Mouse (Mus musculus) hindbrain, embryonic 15.5 days (tissue): Measurements from ENCODE around the gene Tgtp1. TPM values are rescaled to one million over a fixed set of nuclear protein-coding genes. Genes with fewer than 3 reads are reported as not detected.
"Not testable (repeated sequence)": the region's sequence is repeated elsewhere in the genome, so short reads cannot be mapped to it uniquely, and the experiment has no call there.

Experiments used
- ATAC-seq: fragments of 200-750 bp; cut with Nextera tagmentation; 2 replicates; pipeline ENCODE4 v1.8.0; 2017; ENCODE audit warnings: low read depth, moderate number of reproducible peaks, moderate TSS enrichment; ENCODE audit not compliant: low FRiP score
- H3K27ac ChIP-seq: fragments of 300-500 bp; sonication (generic); replicated peaks from 2 replicates; pipeline ENCODE4 v1.5.1; 2015; ENCODE audit warnings: mild to moderate bottlenecking, inconsistent platforms
- H3K27me3 ChIP-seq: fragments of 300-500 bp; sonication (generic); 2 replicates; pipeline ENCODE4 v1.6.1; 2015; ENCODE audit warnings: control low read depth, inconsistent platforms
- H3K36me3 ChIP-seq: fragments of 300-500 bp; sonication (generic); 2 replicates; pipeline ENCODE4 v1.6.1; 2015; ENCODE audit warnings: control low read depth, inconsistent platforms
- H3K4me1 ChIP-seq: fragments of 300-500 bp; sonication (generic); replicated peaks from 2 replicates; pipeline ENCODE4 v1.6.1; 2015; ENCODE audit warnings: control low read depth, inconsistent platforms
- H3K4me2 ChIP-seq: fragments of 300-500 bp; sonication (generic); 2 replicates; pipeline ENCODE4 v1.6.1; 2015; ENCODE audit warnings: moderate library complexity, mild to moderate bottlenecking, inconsistent platforms
- H3K4me3 ChIP-seq: fragments of 300-500 bp; sonication (generic); 2 replicates; pipeline ENCODE4 v1.5.1; 2015; ENCODE audit warnings: mild to moderate bottlenecking, inconsistent platforms
- H3K9ac ChIP-seq: fragments of 300-500 bp; sonication (generic); 2 replicates; pipeline ENCODE4 v1.6.1; 2015; ENCODE audit warnings: inconsistent platforms
- H3K9me3 ChIP-seq: fragments of 300-500 bp; sonication (generic); 2 replicates; pipeline ENCODE4 v1.6.1; 2016; ENCODE audit warnings: control low read depth, inconsistent platforms
- WGBS: fragments of 180-500 bp; shearing (Covaris S2); methylation state at CpG from one replicate; pipeline ENCODE4 v1.1.7; 2015; 5-methylcytosine and 5-hydroxymethylcytosine counted together
- polyA plus RNA-seq: library from polyadenylated mRNA; unstranded; fragments of >200 nt; fragmentation: Nextera tagmentation; extraction: Ambion mirVana; gene quantifications from 2 replicates; pipeline ENCODE4 v1.2.1, GENCODE M21; 2015

The Tgtp1 gene
- 0.24 TPM in 1 of 2 replicates, not detected in the other for polyA plus RNA-seq

DNA sequence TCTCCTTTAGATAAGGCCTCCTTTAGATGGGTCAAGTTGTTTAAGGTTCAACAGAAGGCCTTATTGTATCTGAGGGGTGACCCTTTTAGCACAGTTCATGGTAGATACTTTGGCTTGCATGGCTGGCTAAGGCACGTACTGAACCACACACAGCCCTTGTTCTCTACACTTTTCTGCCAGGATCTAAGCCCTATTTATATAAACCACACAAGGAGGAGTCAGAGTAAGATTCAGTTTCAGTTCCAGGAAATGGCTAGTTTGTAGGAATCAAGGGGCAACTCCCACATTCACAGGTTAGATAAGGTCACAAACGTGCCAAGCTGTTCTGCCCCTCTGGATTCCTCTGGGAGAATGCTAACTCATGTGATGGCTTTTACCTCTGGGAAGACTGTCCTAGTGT, at the start of gene Tgtp1:
Tgtp1 (minus strand) TSS at position 155 of the 400 bp plus-strand sequence.
- H3K9ac ChIP-seq, H3K36me3 ChIP-seq, H3K4me1 ChIP-seq, H3K4me2 ChIP-seq, H3K9me3 ChIP-seq, H3K27me3 ChIP-seq, H3K27ac ChIP-seq, H3K4me3 ChIP-seq, ATAC-seq: not testable (repeated sequence)
- WGBS, result 67% methylated on average over 2 of the region's 2 CpGs

GRCm38 (mm10) chr11:49012074-49012473, 18.1 kb upstream of the Tgtp1 start:
- not testable (repeated sequence) for H3K9ac ChIP-seq, H3K27me3 ChIP-seq, H3K27ac ChIP-seq, H3K36me3 ChIP-seq, ATAC-seq, H3K4me1 ChIP-seq, H3K4me3 ChIP-seq, H3K9me3 ChIP-seq, H3K4me2 ChIP-seq

GRCm38 (mm10) chr11:49006785-49007184, 12.8 kb upstream of the Tgtp1 start:
- H3K4me1 ChIP-seq, H3K9me3 ChIP-seq, ATAC-seq, H3K27me3 ChIP-seq, H3K36me3 ChIP-seq, H3K9ac ChIP-seq, H3K4me2 ChIP-seq, H3K4me3 ChIP-seq, H3K27ac ChIP-seq: not testable (repeated sequence)
- 71% methylated on average over 1 of the region's 1 CpGs for WGBS

DNA sequence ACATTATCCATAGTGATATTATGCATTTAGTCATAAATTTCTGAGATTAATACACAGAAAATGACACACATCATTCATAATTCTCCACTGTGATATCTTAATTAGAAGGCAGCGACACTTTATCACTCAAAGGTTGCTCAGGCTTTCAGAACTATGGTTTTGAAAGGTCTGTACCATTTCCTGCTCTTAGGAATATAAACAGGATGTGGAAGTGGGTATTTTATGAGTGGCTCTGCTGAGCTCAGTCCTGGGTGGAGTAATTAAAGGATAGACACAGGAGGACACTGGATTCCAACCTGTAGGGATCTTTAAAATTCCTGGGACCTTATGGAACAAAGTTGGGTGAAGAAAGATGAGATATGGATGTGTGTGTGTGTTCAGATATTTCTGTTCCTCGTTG, 12.3 kb upstream of the Tgtp1 start:
- H3K4me1 ChIP-seq, H3K27me3 ChIP-seq, ATAC-seq, H3K27ac ChIP-seq, H3K4me2 ChIP-seq, H3K36me3 ChIP-seq, H3K9ac ChIP-seq, H3K4me3 ChIP-seq, H3K9me3 ChIP-seq: not testable (repeated sequence)
- WGBS, result 75% methylated on average over 2 of the region's 2 CpGs

DNA sequence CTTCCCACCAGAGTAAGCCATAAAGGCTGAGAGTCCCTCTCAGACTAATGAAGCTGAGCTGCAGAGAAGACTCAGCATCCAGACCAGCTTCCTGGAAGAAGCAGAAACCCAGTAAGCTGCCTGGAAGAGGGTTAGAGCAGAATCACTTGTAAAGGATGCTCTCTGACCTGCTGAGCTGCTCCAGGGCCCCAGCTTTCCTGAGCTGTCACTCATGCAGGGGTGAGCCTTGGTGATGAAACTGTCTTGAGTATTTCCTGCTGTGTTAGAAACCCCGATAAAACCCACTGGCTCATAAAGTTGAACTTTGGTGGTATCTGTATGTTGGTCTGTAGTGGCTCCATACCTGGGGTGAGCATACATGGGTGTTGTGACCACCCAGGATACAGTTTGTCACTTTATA, 6.4 kb upstream of the Tgtp1 start:
- H3K36me3 ChIP-seq, H3K27ac ChIP-seq, ATAC-seq, H3K9me3 ChIP-seq, H3K27me3 ChIP-seq, H3K9ac ChIP-seq, H3K4me1 ChIP-seq, H3K4me3 ChIP-seq, H3K4me2 ChIP-seq: not testable (repeated sequence)
- 86% methylated on average over 1 of the region's 1 CpGs for WGBS

- not testable (repeated sequence) for H3K27ac ChIP-seq, H3K9me3 ChIP-seq, H3K4me3 ChIP-seq, ATAC-seq, H3K36me3 ChIP-seq, H3K27me3 ChIP-seq, H3K4me2 ChIP-seq, H3K4me1 ChIP-seq, H3K9ac ChIP-seq
- 56% methylated on average over 10 of the region's 10 CpGs for WGBS
Observed at GRCm38 (mm10) chr11:48993296-48993695, 676 bp downstream of the Tgtp1 start.

DNA sequence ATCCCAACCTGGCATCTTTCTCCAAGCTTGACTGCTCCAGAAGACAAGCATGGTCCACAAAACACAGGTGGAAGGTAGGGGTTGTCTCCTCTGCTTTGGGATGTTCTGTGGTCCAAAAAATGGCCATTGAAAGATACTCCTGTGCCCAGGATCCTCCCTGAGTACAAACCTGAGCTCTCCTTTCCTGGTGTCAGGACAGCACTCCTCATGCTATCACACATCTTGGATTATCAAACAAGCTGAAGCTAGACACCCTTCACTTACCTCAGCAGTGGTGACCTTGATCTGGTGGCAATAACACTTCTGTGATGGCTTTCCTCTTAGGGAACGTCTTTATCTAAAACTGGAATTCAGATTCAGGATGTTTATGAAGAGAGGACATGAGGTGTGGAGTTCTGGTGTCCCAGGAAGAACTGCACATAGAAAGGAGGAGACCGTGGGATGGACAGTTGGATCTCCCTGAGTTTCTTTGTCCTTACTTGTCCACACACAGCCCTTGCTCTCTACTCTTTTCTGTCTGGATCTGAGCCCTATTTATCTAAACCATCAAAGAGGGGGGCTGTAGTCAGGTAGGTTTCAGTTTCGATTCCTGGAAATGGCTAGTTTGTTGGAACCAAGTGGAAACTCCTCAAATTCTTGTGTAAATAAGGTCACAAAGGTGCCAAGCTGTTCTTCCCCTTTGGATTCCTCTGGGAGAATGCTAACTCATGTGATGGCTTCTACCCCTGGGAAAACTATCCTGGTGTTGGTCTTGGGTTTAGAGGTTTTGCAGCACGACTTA, 2.0 kb downstream of the Tgtp1 start, which contains the start of gene Gm12185:
Gm12185 (minus strand) TSS at position 487 of the 781 bp plus-strand sequence.
- H3K9me3 ChIP-seq, H3K4me1 ChIP-seq, H3K27ac ChIP-seq, ATAC-seq, H3K4me2 ChIP-seq, H3K9ac ChIP-seq, H3K27me3 ChIP-seq, H3K4me3 ChIP-seq, H3K36me3 ChIP-seq: not testable (repeated sequence)
- 70% methylated on average over 4 of the region's 4 CpGs for WGBS

GRCm38 (mm10) chr11:48989981-48990380, 4.0 kb downstream of the Tgtp1 start:
- 81% methylated on average over 2 of the region's 2 CpGs for WGBS
- H3K36me3 ChIP-seq, H3K27me3 ChIP-seq, H3K9me3 ChIP-seq, H3K4me3 ChIP-seq, ATAC-seq, H3K9ac ChIP-seq, H3K4me1 ChIP-seq, H3K4me2 ChIP-seq, H3K27ac ChIP-seq: not testable (repeated sequence)

GRCm38 (mm10) chr11:48988219-48988618, 5.8 kb downstream of the Tgtp1 start:
- not testable (repeated sequence) for H3K9ac ChIP-seq, H3K4me3 ChIP-seq, H3K9me3 ChIP-seq, H3K4me1 ChIP-seq, H3K27me3 ChIP-seq, H3K4me2 ChIP-seq, H3K27ac ChIP-seq, H3K36me3 ChIP-seq, ATAC-seq
- WGBS, result 77% methylated on average over 2 of the region's 3 CpGs

DNA sequence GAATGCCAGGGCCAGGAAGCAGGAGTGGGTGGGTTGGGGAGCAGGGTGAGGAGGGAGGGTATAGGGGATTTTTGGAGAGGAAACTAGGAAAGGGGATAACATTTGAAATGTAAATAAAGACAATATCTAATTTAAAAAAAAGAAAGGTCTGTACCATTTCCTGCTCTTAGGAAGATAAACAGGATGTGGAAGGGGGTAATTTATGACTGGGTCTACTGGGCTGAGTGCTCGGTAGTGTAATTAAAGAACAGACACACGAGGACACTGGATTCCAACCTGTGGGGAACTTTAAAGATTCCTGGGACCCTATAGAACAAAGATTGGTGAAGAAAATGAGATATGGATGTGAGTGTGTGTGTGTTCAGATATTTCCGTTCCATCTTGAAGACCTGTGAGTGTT, 11.1 kb downstream of the Tgtp1 start:
- no CpG with 5 or more reads among the region's 3 CpGs for WGBS
- H3K4me1 ChIP-seq, H3K4me2 ChIP-seq, H3K9ac ChIP-seq, H3K9me3 ChIP-seq, H3K4me3 ChIP-seq, ATAC-seq, H3K36me3 ChIP-seq, H3K27me3 ChIP-seq, H3K27ac ChIP-seq: not testable (repeated sequence)

GRCm38 (mm10) chr11:48980052-48980451, 13.9 kb downstream of the Tgtp1 start:
- no CpG with 5 or more reads among the region's 5 CpGs for WGBS

GRCm38 (mm10) chr11:48979251-48979650, 14.7 kb downstream of the Tgtp1 start, which contains the start of gene 9930111J21Rik1:
Gene 9930111J21Rik1, minus strand, starts transcription at chr11:48979398.
- not testable (repeated sequence) for ATAC-seq, H3K9ac ChIP-seq, H3K4me1 ChIP-seq, H3K27ac ChIP-seq, H3K9me3 ChIP-seq, H3K4me2 ChIP-seq, H3K36me3 ChIP-seq, H3K4me3 ChIP-seq, H3K27me3 ChIP-seq
- WGBS, result no CpG with 5 or more reads among the region's 3 CpGs

More at GRCm38 (mm10) chr11:48980052-48980451, 13.9 kb downstream of the Tgtp1 start:
- H3K4me2 ChIP-seq, ATAC-seq, H3K36me3 ChIP-seq, H3K9me3 ChIP-seq, H3K4me1 ChIP-seq, H3K9ac ChIP-seq, H3K27me3 ChIP-seq, H3K4me3 ChIP-seq, H3K27ac ChIP-seq: not testable (repeated sequence)
